Mouse (Mus musculus): ENCODE measurements around the gene Hist1h3h. TPM values are rescaled to one million over a fixed set of nuclear protein-coding genes. Genes with fewer than 3 reads are reported as not detected.
"Not testable (repeated sequence)": the region's sequence is repeated elsewhere in the genome, so short reads cannot be mapped to it uniquely, and the experiment has no call there.

Gene Hist1h3h
- polyA plus RNA-seq, 1 experiment, result 2.2 TPM

GRCm38 (mm10) chr13:21751827-21752226 is 34.4 kb downstream of the Hist1h3h start:
- TF ChIP-seq CTCF (conservative IDR thresholded peaks at IDR 0.05; ENCODE audit: insufficient read depth, insufficient read length, low read depth, low read length) (no peak), POLR2A (IDR thresholded peaks at IDR 0.05; ENCODE audit: low read depth, low read length) (no peak)
- Histone ChIP-seq H3K27me3 (replicated peaks; ENCODE audit: control insufficient read depth, insufficient read depth, low read length) (0 out of 2 replicates have a peak, but pooled peaks cover 1% of the 10 kb centered on the region), H3K4me3 (ENCODE audit: insufficient read depth, low read depth, low read length) (no peak overlapping the region), H3K36me3 (ENCODE audit: control insufficient read depth, insufficient read depth, low read length) (no peaks in the 10 kb centered on the region), H3K27ac (ENCODE audit: insufficient read depth, low read depth, low read length) (no peak overlapping the region), H3K4me1 (ENCODE audit: control insufficient read depth, insufficient read depth, low read length) (no peaks in the 10 kb centered on the region)
- DNase-seq, result no peak
- WGBS, result 89% methylated on average over 3 of the region's 3 CpGs

GRCm38 (mm10) chr13:21752356-21752755 is 34.9 kb downstream of the Hist1h3h start:
- DNase-seq, result no peak
- WGBS, result 50% methylated on average over 3 of the region's 3 CpGs
- Histone ChIP-seq H3K4me3 (ENCODE audit: insufficient read depth, low read depth, low read length) (no peak overlapping the region), H3K27ac (ENCODE audit: insufficient read depth, low read depth, low read length) (no peak overlapping the region), H3K36me3 (ENCODE audit: control insufficient read depth, insufficient read depth, low read length) (no peaks in the 10 kb centered on the region), H3K27me3 (replicated peaks; ENCODE audit: control insufficient read depth, insufficient read depth, low read length) (0 out of 2 replicates have a peak, but pooled peaks cover 1% of the 10 kb centered on the region), H3K4me1 (ENCODE audit: control insufficient read depth, insufficient read depth, low read length) (no peaks in the 10 kb centered on the region)
- no peak for TF ChIP-seq POLR2A (IDR thresholded peaks at IDR 0.05; ENCODE audit: low read depth, low read length)
- TF ChIP-seq CTCF (conservative IDR thresholded peaks at IDR 0.05; ENCODE audit: insufficient read depth, insufficient read length, low read depth, low read length), result no peak

- TF ChIP-seq CTCF (conservative IDR thresholded peaks at IDR 0.05; ENCODE audit: insufficient read depth, insufficient read length, low read depth, low read length) (no peak), POLR2A (IDR thresholded peaks at IDR 0.05; ENCODE audit: low read depth, low read length) (no peak)
- Histone ChIP-seq H3K4me1 (ENCODE audit: control insufficient read depth, insufficient read depth, low read length) (no peaks in the 10 kb centered on the region), H3K36me3 (ENCODE audit: control insufficient read depth, insufficient read depth, low read length) (no peaks in the 10 kb centered on the region), H3K27me3 (replicated peaks; ENCODE audit: control insufficient read depth, insufficient read depth, low read length) (0 out of 2 replicates have a peak, but pooled peaks cover 1% of the 10 kb centered on the region), H3K27ac (ENCODE audit: insufficient read depth, low read depth, low read length) (peak overlapping the region; percentile 19; the same call in 1 of the 2 replicates), H3K4me3 (ENCODE audit: insufficient read depth, low read depth, low read length) (peak overlapping the region; percentile 67; the same call in 1 of the 2 replicates)
- 13% methylated on average over 10 of the region's 10 CpGs for WGBS
- DNase-seq, result no peak
Measured at GRCm38 (mm10) chr13:21753051-21753523, 35.6 kb downstream of the Hist1h3h start.

GRCm38 (mm10) chr13:21753524-21754285 is 36.2 kb downstream of the Hist1h3h start, which contains the start of the genes Hist1h2ak and Hist1h2bn:
TSS of gene Hist1h2ak (minus strand) at chr13:21753827.
TSS of gene Hist1h2bn (plus strand) at chr13:21754123.
- peak; percentile 86 for DNase-seq
- WGBS, result 3% methylated on average over 48 of the region's 50 CpGs
- H3K36me3 ChIP-seq (ENCODE audit: control insufficient read depth, insufficient read depth, low read length); H3K27me3 ChIP-seq (replicated peaks; ENCODE audit: control insufficient read depth, insufficient read depth, low read length); H3K4me1 ChIP-seq (ENCODE audit: control insufficient read depth, insufficient read depth, low read length): not testable (repeated sequence)
- peak within 1 kb of the TSS; percentile 90 for H3K27ac ChIP-seq (ENCODE audit: insufficient read depth, low read depth, low read length)
- H3K4me3 ChIP-seq (ENCODE audit: insufficient read depth, low read depth, low read length), result peak within 1 kb of the TSS; percentile 90

- WGBS, result 2% methylated on average over 26 of the region's 26 CpGs
- not testable (repeated sequence) for H3K27me3 ChIP-seq (replicated peaks; ENCODE audit: control insufficient read depth, insufficient read depth, low read length); H3K36me3 ChIP-seq (ENCODE audit: control insufficient read depth, insufficient read depth, low read length); H3K27ac ChIP-seq (ENCODE audit: insufficient read depth, low read depth, low read length); H3K4me3 ChIP-seq (ENCODE audit: insufficient read depth, low read depth, low read length); H3K4me1 ChIP-seq (ENCODE audit: control insufficient read depth, insufficient read depth, low read length)
- DNase-seq, result peak; percentile 16
Measured at GRCm38 (mm10) chr13:21754294-21755001, 37.0 kb downstream of the Hist1h3h start.

GRCm38 (mm10) chr13:21755707-21756106 is 38.2 kb downstream of the Hist1h3h start:
- Histone ChIP-seq H3K27ac (ENCODE audit: insufficient read depth, low read depth, low read length) (no peak overlapping the region), H3K4me3 (ENCODE audit: insufficient read depth, low read depth, low read length) (no peak overlapping the region), H3K27me3 (replicated peaks; ENCODE audit: control insufficient read depth, insufficient read depth, low read length) (0 out of 2 replicates have a peak, but pooled peaks cover 1% of the 10 kb centered on the region), H3K4me1 (ENCODE audit: control insufficient read depth, insufficient read depth, low read length) (no peaks in the 10 kb centered on the region), H3K36me3 (ENCODE audit: control insufficient read depth, insufficient read depth, low read length) (no peaks in the 10 kb centered on the region)
- WGBS, result 80% methylated on average over 1 of the region's 1 CpGs
- TF ChIP-seq POLR2A (IDR thresholded peaks at IDR 0.05; ENCODE audit: low read depth, low read length) (no peak), CTCF (conservative IDR thresholded peaks at IDR 0.05; ENCODE audit: insufficient read depth, insufficient read length, low read depth, low read length) (no peak)
- DNase-seq, result no peak

Other genes starting within 250 kb of the Hist1h3h start
- gene Nkapl, start 249.2 kb upstream of the Hist1h3h start, polyA plus RNA-seq (2012; rRNA removed), result 0.13 and 0.23 TPM in 2 replicates
- gene Zkscan4, start 238.8 kb upstream of the Hist1h3h start, polyA plus RNA-seq (2012; rRNA removed), result 0.54 and 0.56 TPM in 2 replicates
- gene Gm10065, start 238.2 kb upstream of the Hist1h3h start, polyA plus RNA-seq (2012; rRNA removed), result not detected in 2 replicates
- 0.26 and 0.34 TPM in 2 replicates for gene AK157302, start 222.4 kb upstream of the Hist1h3h start, polyA plus RNA-seq (2012; rRNA removed)
- 54.6 and 55.1 TPM in 2 replicates for gene Gm11273, start 216.2 kb upstream of the Hist1h3h start, polyA plus RNA-seq (2012; rRNA removed)
- gene Zkscan8, start 186.5 kb upstream of the Hist1h3h start, polyA plus RNA-seq (2012; rRNA removed), result 3.0 and 4.2 TPM in 2 replicates
- not detected in 2 replicates for gene Olfr1366, start 174.9 kb upstream of the Hist1h3h start, polyA plus RNA-seq (2012; rRNA removed)
- not detected in 2 replicates for gene Olfr1535, start 157.8 kb upstream of the Hist1h3h start, polyA plus RNA-seq (2012; rRNA removed)
- gene Olfr1364, start 135.9 kb upstream of the Hist1h3h start, polyA plus RNA-seq (2012; rRNA removed), result not detected in 2 replicates
- gene Olfr1362, start 103.6 kb upstream of the Hist1h3h start, polyA plus RNA-seq (2012; rRNA removed), result not detected in 2 replicates
- gene Olfr11, start 75.1 kb upstream of the Hist1h3h start, polyA plus RNA-seq (2012; rRNA removed), result not detected in 2 replicates
- not detected in 2 replicates for gene Olfr1361, start 54.3 kb upstream of the Hist1h3h start, polyA plus RNA-seq (2012; rRNA removed)
- not detected in 2 replicates for gene Olfr1360, start 40.3 kb upstream of the Hist1h3h start, polyA plus RNA-seq (2012; rRNA removed)
- not detected in 2 replicates for gene Olfr1359, start 19.5 kb upstream of the Hist1h3h start, polyA plus RNA-seq (2012; rRNA removed)
- gene Hist1h2bl, start 1.5 kb upstream of the Hist1h3h start, polyA plus RNA-seq (2012; rRNA removed), result 1.0 TPM in 1 of 2 replicates, not detected in the other
- gene Hist1h2ai, start 1.2 kb upstream of the Hist1h3h start, polyA plus RNA-seq (2012; rRNA removed), result 0.49 and 1.2 TPM in 2 replicates
- 0.24 and 0.38 TPM in 2 replicates for gene Hist1h2bm, start 4.4 kb downstream of the Hist1h3h start, polyA plus RNA-seq (2012; rRNA removed)
- 0.75 and 1.1 TPM in 2 replicates for gene Hist1h4j, start 17.4 kb downstream of the Hist1h3h start, polyA plus RNA-seq (2012; rRNA removed)
- 2.6 and 6.8 TPM in 2 replicates for gene Hist1h4k, start 32.8 kb downstream of the Hist1h3h start, polyA plus RNA-seq (2012; rRNA removed)
- 0.72 and 0.77 TPM in 2 replicates for gene Hist1h2ak, start 36.2 kb downstream of the Hist1h3h start, polyA plus RNA-seq (2012; rRNA removed)
- not detected in 2 replicates for gene Hist1h2bn, start 36.5 kb downstream of the Hist1h3h start, polyA plus RNA-seq (2012; rRNA removed)
- gene Hist1h1b, start 63.0 kb downstream of the Hist1h3h start, polyA plus RNA-seq (2012; rRNA removed), result 0.14 TPM in 1 of 2 replicates, not detected in the other
- 1.1 and 3.3 TPM in 2 replicates for gene Hist1h3i, start 65.7 kb downstream of the Hist1h3h start, polyA plus RNA-seq (2012; rRNA removed)
- gene Hist1h2an, start 69.6 kb downstream of the Hist1h3h start, polyA plus RNA-seq (2012; rRNA removed), result 0.33 TPM in 1 of 2 replicates, not detected in the other
- 0.43 TPM in 1 of 2 replicates, not detected in the other for gene Hist1h2bp, start 69.8 kb downstream of the Hist1h3h start, polyA plus RNA-seq (2012; rRNA removed)
- gene Hist1h2bq, start 92.5 kb downstream of the Hist1h3h start, polyA plus RNA-seq (2012; rRNA removed), result 1.4 and 2.7 TPM in 2 replicates
- not detected in 2 replicates for gene Hist1h2ao, start 92.8 kb downstream of the Hist1h3h start, polyA plus RNA-seq (2012; rRNA removed)
- gene Hist1h4m, start 94.1 kb downstream of the Hist1h3h start, polyA plus RNA-seq (2012; rRNA removed), result not detected in 2 replicates
- 3.6 and 5.2 TPM in 2 replicates for gene Hist1h4n, start 114.5 kb downstream of the Hist1h3h start, polyA plus RNA-seq (2012; rRNA removed)
- 7.6 and 8.6 TPM in 2 replicates for gene Hist1h2ap, start 115.8 kb downstream of the Hist1h3h start, polyA plus RNA-seq (2012; rRNA removed)
- gene Hist1h2br, start 116.1 kb downstream of the Hist1h3h start, polyA plus RNA-seq (2012; rRNA removed), result 1.3 and 2.1 TPM in 2 replicates
- 0.39 and 0.44 TPM in 2 replicates for gene Zfp184, start 227.4 kb downstream of the Hist1h3h start, polyA plus RNA-seq (2012; rRNA removed)